Mouse (Mus musculus): ENCODE results near the gene Rpl41. TPM values are rescaled to one million over a fixed set of nuclear protein-coding genes. Genes with fewer than 3 reads are reported as not detected.
"Not testable (repeated sequence)": the region's sequence is repeated elsewhere in the genome, so short reads cannot be mapped to it uniquely, and the experiment has no call there.

The Rpl41 gene
- total RNA-seq, 2 experiments from 2014 or later: 1,015 to 1,049 TPM

GRCm38 (mm10) chr10:128556963-128557362 is 7.9 kb upstream of the Rpl41 start:
- no peak for DNase-seq (ENCODE audit: low spot score)

- no peak for DNase-seq (ENCODE audit: low spot score)
Observed at GRCm38 (mm10) chr10:128556286-128556685, 7.2 kb upstream of the Rpl41 start.

- DNase-seq (ENCODE audit: low spot score): not testable (repeated sequence)
Observed at GRCm38 (mm10) chr10:128555567-128555966, 6.5 kb upstream of the Rpl41 start.

- not testable (repeated sequence) for DNase-seq (ENCODE audit: low spot score)
Observed at GRCm38 (mm10) chr10:128550144-128550823, 1.2 kb upstream of the Rpl41 start.

- not testable (repeated sequence) for DNase-seq (ENCODE audit: low spot score)
Observed at GRCm38 (mm10) chr10:128549682-128550057, 565 bp upstream of the Rpl41 start.

- DNase-seq (ENCODE audit: low spot score): not testable (repeated sequence)
Observed at GRCm38 (mm10) chr10:128548051-128548791, 884 bp downstream of the Rpl41 start.

GRCm38 (mm10) chr10:128547361-128548032 is 1.6 kb downstream of the Rpl41 start, which contains the start of gene Zc3h10:
Gene Zc3h10, minus strand, starts transcription at chr10:128547774.
- DNase-seq (ENCODE audit: low spot score): peak; percentile 95

- DNase-seq (ENCODE audit: low spot score): no peak
Observed at GRCm38 (mm10) chr10:128546787-128547186, 2.3 kb downstream of the Rpl41 start.

- DNase-seq (ENCODE audit: low spot score): no peak
Observed at GRCm38 (mm10) chr10:128546361-128546760, 2.7 kb downstream of the Rpl41 start.

GRCm38 (mm10) chr10:128545570-128545898 is 3.6 kb downstream of the Rpl41 start:
- no peak for DNase-seq (ENCODE audit: low spot score)

- no peak for DNase-seq (ENCODE audit: low spot score)
Observed at GRCm38 (mm10) chr10:128544674-128545569, 4.2 kb downstream of the Rpl41 start.

- no peak for DNase-seq (ENCODE audit: low spot score)
Observed at GRCm38 (mm10) chr10:128544151-128544657, 4.9 kb downstream of the Rpl41 start.

- DNase-seq (ENCODE audit: low spot score): no peak
Observed at GRCm38 (mm10) chr10:128543100-128543499, 6.0 kb downstream of the Rpl41 start.

GRCm38 (mm10) chr10:128538340-128538870 is 10.7 kb downstream of the Rpl41 start:
- no peak for DNase-seq (ENCODE audit: low spot score)

GRCm38 (mm10) chr10:128536266-128536940 is 12.7 kb downstream of the Rpl41 start:
- peak; percentile 93 for DNase-seq (ENCODE audit: low spot score)

- DNase-seq (ENCODE audit: low spot score): no peak
Observed at GRCm38 (mm10) chr10:128535624-128536265, 13.4 kb downstream of the Rpl41 start.

- no peak for DNase-seq (ENCODE audit: low spot score)
Observed at GRCm38 (mm10) chr10:128535206-128535605, 13.9 kb downstream of the Rpl41 start.

- no peak for DNase-seq (ENCODE audit: low spot score)
Observed at GRCm38 (mm10) chr10:128526366-128527356, 22.4 kb downstream of the Rpl41 start.
